Mouse (Mus musculus) heart, postnatal 0 days (tissue): Measurements from ENCODE around the gene Ifitm3. TPM values are rescaled to one million over a fixed set of nuclear protein-coding genes. Genes with fewer than 3 reads are reported as not detected.
"Not testable (repeated sequence)": the region's sequence is repeated elsewhere in the genome, so short reads cannot be mapped to it uniquely, and the experiment has no call there.

Experiments
- ATAC-seq: fragments of 200-750 bp; cut with Nextera tagmentation; 2 replicates; pipeline ENCODE4 v1.8.0; 2017; ENCODE audit warnings: low read depth, moderate number of reproducible peaks, moderate library complexity; ENCODE audit not compliant: insufficient read depth
- DNase-seq: peaks from one replicate; pipeline ENCODE4 v3.0.0-alpha.2; 2016; ENCODE audit warnings: low spot score
- H3K27ac ChIP-seq: fragments of 300-500 bp; sonication (generic); 2 replicates; pipeline ENCODE4 v1.5.1; 2014; ENCODE audit warnings: low read depth, mild to moderate bottlenecking
- H3K27me3 ChIP-seq: fragments of 300-500 bp; sonication (generic); 2 replicates; pipeline ENCODE4 v1.6.1; 2014; ENCODE audit warnings: low read length, mixed read lengths; ENCODE audit not compliant: control insufficient read depth, insufficient read depth
- H3K36me3 ChIP-seq: fragments of 300-500 bp; sonication (generic); replicated peaks from 2 replicates; pipeline ENCODE4 v1.6.1; 2014; ENCODE audit warnings: low read length, mixed read lengths; ENCODE audit not compliant: control insufficient read depth, insufficient read depth
- H3K4me1 ChIP-seq: fragments of 300-500 bp; sonication (generic); 2 replicates; pipeline ENCODE4 v1.6.1; 2014; ENCODE audit warnings: antibody characterized with exemption; ENCODE audit not compliant: control insufficient read depth, insufficient read depth
- H3K4me2 ChIP-seq: fragments of 300-500 bp; sonication (generic); 2 replicates; pipeline ENCODE4 v1.6.1; 2014; ENCODE audit warnings: low read depth, mild to moderate bottlenecking, low read length, moderate library complexity
- H3K4me3 ChIP-seq: fragments of 300-500 bp; sonication (generic); 2 replicates; pipeline ENCODE4 v1.5.1; 2014; ENCODE audit warnings: low read depth, low read length
- H3K9ac ChIP-seq: fragments of 300-500 bp; sonication (generic); replicated peaks from 2 replicates; pipeline ENCODE4 v1.6.1; 2014; ENCODE audit warnings: low read depth, low read length, mixed read lengths
- H3K9me3 ChIP-seq: fragments of 300-500 bp; sonication (generic); replicated peaks from 2 replicates; pipeline ENCODE4 v1.6.1; 2016; ENCODE audit warnings: low read length; ENCODE audit not compliant: control insufficient read depth
- CTCF ChIP-seq: IDR thresholded peaks from 2 replicates; pipeline ENCODE4 v1.5.1; 2016; ENCODE audit warnings: antibody characterized with exemption, control low read depth, low read depth
- EP300 ChIP-seq: IDR thresholded peaks from 2 replicates; pipeline ENCODE4 v1.6.1; 2016; ENCODE audit warnings: antibody characterized with exemption, low read depth
- WGBS: fragments of 180-500 bp; shearing (Covaris S2); extraction: QIAGEN DNeasy Blood & Tissue Kit; methylation state at CpG from one replicate; pipeline ENCODE4 v1.1.7; 2014; 5-methylcytosine and 5-hydroxymethylcytosine counted together
- polyA plus RNA-seq: library from polyadenylated mRNA; unstranded; fragments of >200 nt; fragmentation: Nextera tagmentation; extraction: Ambion mirVana; gene quantifications from 2 replicates; pipeline ENCODE4 v1.2.1, GENCODE M21; 2015
- total RNA-seq: library from RNA; depleted of rRNA; stranded (reverse); fragments of >200 nt; gene quantifications from 2 replicates; pipeline ENCODE4 v1.2.3, GENCODE M21; 2014; ENCODE audit warnings: low replicate concordance

The Ifitm3 gene
- total and polyA plus RNA-seq, 2 experiments from 2014 or later = 148 to 230 TPM

DNA sequence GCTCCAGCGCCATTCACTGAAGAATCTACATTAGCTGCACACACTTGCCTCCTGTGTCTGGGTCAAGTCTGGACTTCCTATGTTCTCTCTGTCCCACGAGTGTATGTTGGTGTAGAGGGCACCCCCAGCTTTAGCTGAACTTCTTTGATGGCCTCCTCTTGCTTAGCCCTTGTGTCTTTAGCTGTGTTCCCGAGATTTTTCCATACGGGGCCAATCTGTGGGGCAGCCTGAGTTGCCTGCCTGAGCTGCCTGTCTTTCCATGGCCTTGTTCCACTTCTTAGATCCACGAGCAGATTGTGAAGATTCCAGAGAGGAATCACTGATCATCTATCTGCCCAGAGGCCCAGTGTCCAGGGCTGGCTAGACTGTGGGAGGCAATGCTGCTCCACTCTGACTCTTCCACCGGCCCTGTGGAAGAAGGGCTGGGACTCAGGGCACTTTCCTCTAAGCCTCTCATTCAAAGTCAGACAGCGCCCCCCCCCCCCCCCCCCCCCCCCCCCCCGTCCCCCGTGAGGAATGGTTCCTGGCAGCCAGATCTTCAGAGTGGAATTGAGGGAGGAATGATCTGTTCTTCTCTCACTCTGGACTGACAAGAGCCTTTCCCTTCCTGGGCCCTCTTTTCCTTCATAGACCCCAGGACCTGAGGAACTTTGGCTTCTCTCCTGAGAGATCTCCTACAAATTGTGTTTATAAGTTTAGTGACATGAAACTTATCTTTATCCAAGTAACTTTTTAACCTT lies 30.5 kb upstream of the Ifitm3 start:
- TF ChIP-seq CTCF = no peak
- TF ChIP-seq EP300 = no peak
- Histone ChIP-seq H3K9ac (peak overlapping the region; percentile 25; the same call in 1 of the 2 replicates), H3K4me2 (no peak overlapping the region), H3K27ac (peak overlapping the region; percentile 80), H3K9me3 (no peaks in the 10 kb centered on the region), H3K27me3 (no peaks in the 10 kb centered on the region), H3K4me1 (0 out of 2 replicates have a peak, but pooled peaks cover 6% of the 10 kb centered on the region), H3K4me3 (no peak overlapping the region), H3K36me3 (no peaks in the 10 kb centered on the region)
- no peak; the same call in 1 of the 2 replicates for ATAC-seq
- no peak for DNase-seq
- WGBS = 38% methylated on average over 6 of the region's 9 CpGs

DNA sequence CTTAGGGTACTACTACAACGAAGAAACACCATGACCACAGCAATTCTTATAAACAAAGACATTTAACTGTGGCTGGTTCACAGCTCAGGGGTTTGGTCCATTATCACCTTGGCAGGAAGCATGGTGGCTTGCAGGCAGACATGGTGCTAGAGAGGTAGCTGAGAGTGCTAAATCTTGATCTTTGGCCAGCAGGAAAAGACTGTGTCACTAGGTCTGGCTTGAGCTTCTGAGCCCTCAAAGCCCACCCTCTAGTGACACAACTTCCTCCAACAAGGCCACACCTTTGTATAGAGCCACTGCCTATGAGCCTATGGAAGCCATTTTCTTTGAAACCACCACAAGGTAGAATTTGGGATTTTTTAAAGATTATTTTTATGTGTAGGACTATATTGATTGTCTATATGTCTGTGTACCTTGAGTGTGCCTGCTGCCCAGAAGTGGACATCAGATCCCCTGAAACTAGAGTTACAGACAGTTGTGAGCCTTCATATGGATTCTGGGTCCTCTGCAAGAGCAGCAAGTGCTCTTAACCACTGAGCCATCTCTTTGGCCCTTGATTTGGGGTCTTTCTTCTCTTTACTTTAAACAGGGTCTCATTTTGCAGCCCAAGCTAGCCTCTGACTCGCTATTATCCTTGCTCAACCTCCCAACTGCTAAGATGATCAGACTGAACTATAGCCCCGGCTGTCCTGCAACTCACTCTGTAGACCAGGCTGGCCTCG lies 29.0 kb upstream of the Ifitm3 start:
- no peak overlapping the region for H3K27ac ChIP-seq

DNA sequence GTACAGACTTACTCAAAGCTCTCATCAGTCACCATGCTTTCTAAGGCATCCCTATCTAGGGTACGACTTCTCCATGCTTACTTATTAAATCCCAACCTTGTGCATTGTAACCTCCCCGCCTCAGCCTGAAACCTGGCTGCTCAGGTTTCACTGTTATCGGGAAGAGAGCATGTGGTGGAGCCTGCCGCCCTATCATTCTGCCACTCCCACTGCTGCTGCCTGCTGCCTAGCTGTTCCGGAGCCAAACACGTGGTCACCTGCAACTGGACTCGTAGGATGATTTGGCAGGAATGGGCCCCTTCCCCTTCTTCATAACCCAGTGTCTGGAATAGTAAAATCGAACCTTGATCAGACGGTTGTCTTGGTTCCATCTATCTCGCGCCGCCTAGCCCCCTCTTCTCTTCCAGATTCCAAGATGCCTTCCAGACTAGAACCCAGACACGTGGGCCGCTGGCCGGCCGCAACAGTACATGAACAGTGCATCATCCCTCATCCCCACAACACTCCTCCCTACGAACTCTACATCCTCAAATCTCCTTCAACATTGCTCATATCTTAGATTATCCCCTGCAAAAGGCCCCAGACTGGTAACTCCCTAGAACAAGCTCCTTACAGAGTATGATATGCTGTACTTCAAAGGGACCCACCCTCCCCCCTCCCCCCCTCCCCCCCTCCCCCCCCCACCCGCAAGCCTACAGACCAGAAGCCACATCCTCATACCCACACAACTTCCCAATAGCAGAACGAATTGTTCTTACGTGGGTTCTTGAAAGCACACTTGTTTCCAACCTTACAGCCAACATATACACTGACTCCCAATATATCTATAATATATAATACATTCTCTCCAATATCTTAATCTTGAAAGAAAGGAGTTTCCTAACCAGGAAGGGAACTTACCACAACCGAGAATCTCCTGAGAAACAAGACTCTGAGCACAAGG lies 27.8 kb upstream of the Ifitm3 start:
- no peaks in the 10 kb centered on the region for H3K27me3 ChIP-seq
- H3K27ac ChIP-seq = no peak overlapping the region
- no peak overlapping the region for H3K4me2 ChIP-seq
- H3K9me3 ChIP-seq = no peaks in the 10 kb centered on the region
- no peak for ATAC-seq
- 55% methylated on average over 20 of the region's 21 CpGs for WGBS
- no peak overlapping the region for H3K9ac ChIP-seq
- H3K4me3 ChIP-seq = no peak overlapping the region
- TF ChIP-seq EP300 = no peak
- no peak for TF ChIP-seq CTCF
- no peaks in the 10 kb centered on the region for H3K36me3 ChIP-seq
- DNase-seq = no peak
- 0 out of 2 replicates have a peak, but pooled peaks cover 6% of the 10 kb centered on the region for H3K4me1 ChIP-seq

More for the DNA sequence above, 29.0 kb upstream of the Ifitm3 start:
- Histone ChIP-seq H3K27me3 (no peaks in the 10 kb centered on the region), H3K4me3 (no peak overlapping the region), H3K9ac (no peak overlapping the region), H3K4me2 (no peak overlapping the region), H3K9me3 (no peaks in the 10 kb centered on the region), H3K4me1 (0 out of 2 replicates have a peak, but pooled peaks cover 6% of the 10 kb centered on the region), H3K36me3 (no peaks in the 10 kb centered on the region)
- 83% methylated on average over 4 of the region's 4 CpGs for WGBS
- no peak for ATAC-seq
- no peak for DNase-seq
- no peak for TF ChIP-seq EP300
- no peak for TF ChIP-seq CTCF

DNA sequence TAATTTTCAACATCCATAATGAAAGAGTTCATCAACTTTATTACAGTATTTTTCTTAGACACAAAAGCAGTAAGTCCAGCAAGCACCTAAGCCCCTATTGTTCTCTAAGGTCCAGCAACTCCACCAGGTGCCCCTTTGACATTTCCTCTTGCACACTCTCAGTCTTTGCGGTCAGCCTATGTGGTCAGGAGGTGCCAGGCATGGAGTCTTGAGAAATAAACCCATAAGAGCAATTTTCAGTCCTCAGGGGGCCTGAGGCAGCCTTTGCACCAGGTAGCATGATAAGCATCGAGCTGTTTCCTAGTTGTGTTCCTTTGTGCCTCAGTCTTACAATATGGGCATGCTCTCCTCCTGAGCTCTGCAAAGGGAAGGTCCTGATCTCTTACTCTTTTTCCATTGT lies 26.1 kb upstream of the Ifitm3 start:
- not testable (repeated sequence) for H3K27me3 ChIP-seq, ATAC-seq, H3K4me3 ChIP-seq, H3K9me3 ChIP-seq, H3K4me2 ChIP-seq, H3K9ac ChIP-seq, H3K4me1 ChIP-seq, H3K27ac ChIP-seq, H3K36me3 ChIP-seq, DNase-seq
- 89% methylated on average over 1 of the region's 2 CpGs for WGBS

DNA sequence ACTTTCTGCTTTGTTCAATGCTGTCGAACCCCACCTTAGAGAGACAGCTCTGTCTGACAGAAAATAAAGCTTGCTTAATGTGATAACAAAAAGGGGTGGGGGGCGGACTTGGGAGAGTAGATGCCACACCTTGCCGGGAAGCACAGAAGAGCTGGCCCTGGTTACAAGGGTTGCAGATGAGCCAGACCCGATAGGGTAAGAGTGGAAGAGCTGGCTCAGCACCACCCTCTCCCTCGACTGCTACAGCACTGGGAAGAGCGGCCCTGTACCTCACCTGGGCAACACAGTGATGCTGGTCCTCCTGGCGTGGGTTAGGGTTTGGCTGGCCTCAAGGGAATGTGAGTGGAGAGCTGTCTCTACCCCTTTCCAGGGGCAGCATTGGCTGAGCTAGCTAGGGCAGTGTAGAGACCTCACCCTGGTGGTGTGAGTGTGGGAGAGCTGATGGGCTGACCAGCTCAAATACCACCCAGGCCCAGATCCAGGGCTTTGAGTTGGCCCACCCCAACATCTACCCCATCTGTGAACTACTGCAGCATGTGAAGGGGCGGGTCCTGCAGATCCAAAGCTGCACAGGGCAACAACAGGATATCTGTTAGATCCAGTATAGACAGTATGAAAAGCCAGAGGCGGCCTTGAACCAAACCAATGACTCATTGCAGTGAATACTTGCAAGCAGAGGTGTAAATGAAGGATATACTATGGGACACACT lies 22.0 kb upstream of the Ifitm3 start:
- DNase-seq = no peak
- 58% methylated on average over 9 of the region's 9 CpGs for WGBS
- Histone ChIP-seq H3K4me1 (no peaks in the 10 kb centered on the region), H3K9ac (no peak overlapping the region), H3K4me3 (no peak overlapping the region), H3K4me2 (no peak overlapping the region), H3K27me3 (no peaks in the 10 kb centered on the region), H3K27ac (no peak overlapping the region), H3K36me3 (no peaks in the 10 kb centered on the region), H3K9me3 (no peaks in the 10 kb centered on the region)
- no peak for TF ChIP-seq CTCF
- TF ChIP-seq EP300 = no peak
- ATAC-seq = no peak
